Comparison of ENCODE assay signal across 9 mouse cellular contexts in the genomic region with DNA sequence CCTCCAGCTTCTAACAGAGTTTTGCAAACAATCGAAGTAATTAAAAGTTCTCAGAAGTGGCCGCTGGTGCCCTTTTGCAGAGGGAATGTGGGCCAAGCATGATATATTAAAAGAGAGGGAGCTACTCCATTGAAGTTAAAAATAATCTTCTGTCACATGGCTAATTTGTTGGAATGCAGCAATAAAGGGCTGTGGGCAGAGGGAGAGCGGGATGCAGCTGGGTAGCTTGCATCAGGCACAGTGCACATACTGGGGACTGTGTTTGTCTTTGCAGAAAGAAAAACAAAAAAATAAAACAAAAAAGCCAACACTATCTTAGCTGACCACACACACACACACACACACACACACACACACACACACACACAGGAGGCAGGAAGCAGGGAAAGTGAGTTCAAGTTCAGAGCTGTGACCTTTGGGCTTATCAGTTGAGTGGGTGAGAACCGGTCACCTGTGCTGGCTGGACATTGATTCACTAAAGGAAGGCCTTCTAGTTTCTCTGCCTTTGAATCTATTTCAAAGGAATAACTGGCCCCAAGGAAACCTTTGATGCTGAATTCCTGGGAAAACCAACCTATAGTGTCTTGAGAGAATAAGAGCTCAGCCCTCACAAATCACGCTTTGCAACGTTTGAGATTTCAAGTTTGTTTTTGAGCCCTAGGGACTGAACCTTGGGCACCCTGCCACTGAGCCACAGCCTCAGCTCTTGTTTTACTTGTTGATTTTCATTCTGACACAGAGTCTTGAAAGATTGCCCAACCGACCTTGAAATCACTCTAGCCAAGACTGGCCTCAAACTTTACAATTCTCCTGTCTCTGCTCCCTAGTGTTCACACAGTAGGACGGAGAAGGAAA. TPM values are rescaled to one million over a fixed set of nuclear protein-coding genes. Genes with fewer than 3 reads are reported as not detected.
A peak's percentile ranks its signal among the peaks of the same experiment; 100 is the strongest.
DNase-seq lines count a peak whose midpoint lies in the region; ATAC-seq and TF ChIP-seq lines count a peak whose summit lies in the region.
"Had no signal": no experiment of that assay in that cellular context is flagged by ENCODE, and none has a peak within 500 bp of the region (broad histone marks: within the 10 kb centered on the region; RNA-seq: fewer than 3 reads in every experiment).

No protein-coding gene starts in this region.

- no peak for ATAC-seq in heart, embryonic 11.5 days (replicated peaks; ENCODE audit: insufficient number of reproducible peaks, low FRiP score, low TSS enrichment)
- ATAC-seq in liver, postnatal 0 days: peak; percentile 90
- no peak for ATAC-seq in granulocyte monocyte progenitor cell, adult 5-6 weeks (replicated peaks; ENCODE audit: poor library complexity, severe bottlenecking)
- no peak for ATAC-seq in midbrain, embryonic 15.5 days (replicated peaks)
- ATAC-seq: CD4-positive, CD25-positive, alpha-beta regulatory T cell, adult 4 months had no signal

- no peaks in the 10 kb centered on the region for H3K9me3 ChIP-seq in heart, embryonic 11.5 days (replicated peaks; ENCODE audit: control insufficient read depth, low read length)
- H3K9me3 ChIP-seq in liver, postnatal 0 days (ENCODE audit: low read length): no peaks in the 10 kb centered on the region
- H3K9me3 ChIP-seq in midbrain, embryonic 15.5 days: no peaks in the 10 kb centered on the region

- H3K4me1 ChIP-seq in heart, embryonic 11.5 days (ENCODE audit: control insufficient read depth, insufficient read depth, low read length): peaks cover 18% of the 10 kb centered on the region
- peaks cover 5% of the 10 kb centered on the region; the same call in 1 of the 2 replicates for H3K4me1 ChIP-seq in liver, postnatal 0 days (ENCODE audit: insufficient read depth)
- no peaks in the 10 kb centered on the region for H3K4me1 ChIP-seq in midbrain, embryonic 15.5 days

- no peak overlapping the region for H3K4me2 ChIP-seq in heart, embryonic 11.5 days
- no peak overlapping the region for H3K4me2 ChIP-seq in liver, postnatal 0 days (ENCODE audit: low read depth, low read length)
- H3K4me2 ChIP-seq in midbrain, embryonic 15.5 days: no peak overlapping the region

- 58% methylated on average over 8 of the region's 8 CpGs for whole genome bisulfite sequencing in heart, embryonic 11.5 days (ENCODE audit: insufficient replicate concordance)
- WGBS in liver, postnatal 0 days (ENCODE audit: insufficient replicate concordance): 71% methylated on average over 8 of the region's 8 CpGs
- WGBS in midbrain, embryonic 15.5 days: 42% methylated on average over 8 of the region's 8 CpGs

- H3K27ac ChIP-seq in heart, embryonic 11.5 days (ENCODE audit: low read depth, low read length): peak overlapping the region; percentile 51
- H3K27ac ChIP-seq in liver, postnatal 0 days (ENCODE audit: low read depth): peak overlapping the region; percentile 39; the same call in 1 of the 2 replicates
- H3K27ac ChIP-seq in midbrain, embryonic 15.5 days: no peak overlapping the region

- H3K4me3 ChIP-seq in heart, embryonic 11.5 days (ENCODE audit: low read depth, low read length): no peak overlapping the region
- no peak overlapping the region for H3K4me3 ChIP-seq in liver, postnatal 0 days (ENCODE audit: low read depth, low read length)
- H3K4me3 ChIP-seq in midbrain, embryonic 15.5 days: no peak overlapping the region

- no peaks in the 10 kb centered on the region for H3K27me3 ChIP-seq in heart, embryonic 11.5 days (ENCODE audit: control insufficient read depth, insufficient read depth, low read length)
- H3K27me3 ChIP-seq in liver, postnatal 0 days (ENCODE audit: insufficient read depth, low read length): no peaks in the 10 kb centered on the region
- H3K27me3 ChIP-seq in midbrain, embryonic 15.5 days (replicated peaks): no peaks in the 10 kb centered on the region

- H3K9ac ChIP-seq in heart, embryonic 11.5 days (ENCODE audit: low read depth, low read length): no peak overlapping the region
- no peak overlapping the region for H3K9ac ChIP-seq in liver, postnatal 0 days (replicated peaks)
- no peak overlapping the region for H3K9ac ChIP-seq in midbrain, embryonic 15.5 days

- DNase-seq in gastrocnemius, adult 18-20 months (ENCODE audit: low spot score): peak; percentile 48
- DNase-seq in gastrocnemius, postnatal 4 days (ENCODE audit: low spot score in 2 of 2): no peak
- peak; percentile 72 for DNase-seq in Muller cell, postnatal 12 days (ENCODE audit: inconsistent ontology term)
- peak; percentile 41 for DNase-seq in liver, postnatal 0 days
- DNase-seq in right cerebral cortex, postnatal 36 days (ENCODE audit: low spot score in 2 of 2): no peak

- no peaks in the 10 kb centered on the region for H3K36me3 ChIP-seq in heart, embryonic 11.5 days (ENCODE audit: control insufficient read depth, insufficient read depth, low read length)
- H3K36me3 ChIP-seq in liver, postnatal 0 days (replicated peaks; ENCODE audit: insufficient read depth, low read length): no peaks in the 10 kb centered on the region
- H3K36me3 ChIP-seq in midbrain, embryonic 15.5 days (replicated peaks): no peaks in the 10 kb centered on the region

- TF ChIP-seq EP300 in liver, postnatal 0 days (IDR thresholded peaks at IDR 0.05; ENCODE audit: low read depth): 0 out of 2 replicates have a peak, but pooled peaks have one; percentile 18

- no peak for TF ChIP-seq CTCF in liver, postnatal 0 days (IDR thresholded peaks at IDR 0.05; ENCODE audit: low read depth)

RNA-seq across cellular contexts. Expression of a gene that starts 21.0 kb away (rescaled TPM):
- 10 to 100 TPM; 33.2 to 38.3 TPM for total RNA-seq in gastrocnemius, adult 18-20 months (2021)
- 10 to 100 TPM; 38.2 to 40.8 TPM for total RNA-seq in gastrocnemius, postnatal 4 days (2021)
- 87.0 and 93.6 TPM in 2 replicates for polyA plus RNA-seq in heart, embryonic 11.5 days (2014; fragmentation: Nextera tagmentation; extraction: Ambion mirVana)
- 19.7 and 23.6 TPM in 2 replicates for polyA plus RNA-seq in liver, postnatal 0 days (2015; fragmentation: Nextera tagmentation; extraction: Ambion mirVana)
- 64.4 and 68.5 TPM in 2 replicates for total RNA-seq in granulocyte monocyte progenitor cell, adult 5-6 weeks (2014; fragmentation: Nextera tagmentation)
- total RNA-seq in granulocyte monocyte progenitor cell, adult 5-6 weeks (2017): 59.0 and 67.4 TPM in 2 replicates
- polyA plus RNA-seq in midbrain, embryonic 15.5 days (2015; fragmentation: Nextera tagmentation; extraction: Ambion mirVana): 109 and 116 TPM in 2 replicates

RNA-seq across cellular contexts. Expression of a gene that starts 33.1 kb away (rescaled TPM):
- total RNA-seq in gastrocnemius, adult 18-20 months (2021): 10 to 100 TPM; 11.5 to 13.9 TPM
- total RNA-seq in gastrocnemius, postnatal 4 days (2021): 10 to 100 TPM; 22.6 to 25.5 TPM
- polyA plus RNA-seq in heart, embryonic 11.5 days (2014; fragmentation: Nextera tagmentation; extraction: Ambion mirVana): 7.5 and 10.9 TPM in 2 replicates
- polyA plus RNA-seq in liver, postnatal 0 days (2015; fragmentation: Nextera tagmentation; extraction: Ambion mirVana): 6.9 and 7.3 TPM in 2 replicates
- 39.1 and 46.7 TPM in 2 replicates for total RNA-seq in granulocyte monocyte progenitor cell, adult 5-6 weeks (2014; fragmentation: Nextera tagmentation)
- total RNA-seq in granulocyte monocyte progenitor cell, adult 5-6 weeks (2017): 22.3 and 26.3 TPM in 2 replicates
- polyA plus RNA-seq in midbrain, embryonic 15.5 days (2015; fragmentation: Nextera tagmentation; extraction: Ambion mirVana): 27.3 and 29.7 TPM in 2 replicates

Comparison
In these comparisons a context has a peak if more than half of its experiments do, and no peak if none do; other contexts are left out.
1. DNase-seq: peak in gastrocnemius, adult 18-20 months (single experiment), Muller cell, postnatal 12 days (single experiment) and liver, postnatal 0 days (single experiment); none in gastrocnemius, postnatal 4 days (0 of 2) and right cerebral cortex, postnatal 36 days (0 of 2).